Mouse (Mus musculus) T-helper 17 cell (primary cell): Measurements from ENCODE around the gene Dock9.
"Not testable (repeated sequence)": the region's sequence is repeated elsewhere in the genome, so short reads cannot be mapped to it uniquely, and the experiment has no call there.

Source experiments
- in situ Hi-C, 2 experiments: fragments of 300-600 bp; cut with MboI, MseI; formaldehyde crosslinking; loops; 1 replicate in 1 of 2; 2 replicates in 1 of 2; pipeline ENCODE4 v1.15.1; 2025; ENCODE audit warnings: high pct_unique_total_duplicates in 2 of 2

The Dock9 gene

DNA sequence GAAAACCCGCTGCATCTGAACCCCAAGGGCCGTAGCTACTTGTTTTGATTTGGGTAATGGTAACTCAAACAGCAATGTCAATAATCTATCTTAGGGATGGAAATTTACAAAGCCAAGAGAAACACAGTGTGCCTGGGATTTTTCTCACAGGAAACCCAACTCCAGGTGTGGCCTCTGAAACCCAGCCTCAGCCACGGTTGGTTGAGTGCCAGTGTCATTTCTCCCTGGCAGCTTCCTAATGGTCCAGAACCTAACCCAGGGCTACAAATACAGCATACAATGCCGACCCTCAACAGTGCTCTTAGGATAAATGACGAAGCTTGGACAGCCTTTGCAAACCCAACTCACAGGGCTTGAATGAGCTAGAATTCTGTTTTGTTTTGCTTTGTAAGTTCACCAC lies 92.0 kb downstream of the Dock9 start:
- in situ Hi-C loops: no loop called here

DNA sequence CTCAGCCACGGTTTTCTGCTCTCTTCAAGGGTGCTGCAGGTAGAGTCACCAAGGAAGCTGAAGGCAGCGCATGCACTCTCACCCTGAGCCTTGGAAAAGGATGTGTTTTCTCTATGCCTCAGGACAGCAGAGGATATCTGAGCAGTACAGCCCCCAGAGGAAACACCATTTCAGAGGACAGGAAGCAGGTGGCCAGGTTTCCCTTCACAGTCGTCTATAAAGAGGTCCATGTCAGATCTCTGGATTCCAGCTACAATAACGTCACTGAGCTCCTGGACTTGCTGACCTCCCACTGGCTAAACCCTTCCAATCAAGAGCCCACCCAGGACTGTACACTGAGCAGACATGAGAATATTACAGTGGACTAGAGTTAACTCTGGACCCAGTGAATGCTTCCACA lies 95.1 kb downstream of the Dock9 start:
- in situ Hi-C loops: no loop called here

DNA sequence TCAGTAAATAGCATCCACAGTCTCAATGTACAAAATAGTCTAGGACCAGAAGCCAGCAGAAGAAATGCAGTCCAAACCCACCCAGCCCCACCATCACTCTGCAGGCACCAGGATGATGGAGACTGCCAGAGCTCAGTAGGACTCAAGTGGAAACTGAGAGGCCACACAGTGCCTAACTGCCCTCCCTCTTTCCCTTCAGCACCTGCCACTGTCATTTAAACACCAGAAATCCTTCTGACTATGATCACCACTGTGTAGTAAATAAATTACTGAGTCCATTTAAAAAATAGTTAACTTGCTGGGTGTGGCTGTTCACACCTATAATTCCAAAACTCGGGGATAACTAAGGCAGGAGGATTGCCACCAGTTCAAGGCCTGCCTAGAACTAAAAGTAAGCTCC lies 97.6 kb downstream of the Dock9 start:
- in situ Hi-C loops: no loop called here

DNA sequence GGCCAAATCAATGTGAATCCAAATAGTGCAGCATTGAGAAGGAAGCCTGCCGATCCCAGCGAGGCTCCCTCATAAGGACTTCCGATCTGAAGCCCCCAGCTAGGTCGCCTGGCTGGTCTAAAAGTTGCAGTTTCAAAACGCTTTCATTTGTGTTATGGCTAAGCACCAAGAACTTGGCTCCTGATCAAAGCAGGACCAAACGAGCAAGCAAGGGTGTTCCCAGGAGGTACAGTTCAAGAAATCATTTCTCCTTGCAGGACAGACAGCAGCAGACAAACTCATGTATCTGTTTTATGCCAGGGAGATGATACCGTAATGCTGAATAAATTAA lies 99.1 kb downstream of the Dock9 start:
- in situ Hi-C loops: no loop called here

DNA sequence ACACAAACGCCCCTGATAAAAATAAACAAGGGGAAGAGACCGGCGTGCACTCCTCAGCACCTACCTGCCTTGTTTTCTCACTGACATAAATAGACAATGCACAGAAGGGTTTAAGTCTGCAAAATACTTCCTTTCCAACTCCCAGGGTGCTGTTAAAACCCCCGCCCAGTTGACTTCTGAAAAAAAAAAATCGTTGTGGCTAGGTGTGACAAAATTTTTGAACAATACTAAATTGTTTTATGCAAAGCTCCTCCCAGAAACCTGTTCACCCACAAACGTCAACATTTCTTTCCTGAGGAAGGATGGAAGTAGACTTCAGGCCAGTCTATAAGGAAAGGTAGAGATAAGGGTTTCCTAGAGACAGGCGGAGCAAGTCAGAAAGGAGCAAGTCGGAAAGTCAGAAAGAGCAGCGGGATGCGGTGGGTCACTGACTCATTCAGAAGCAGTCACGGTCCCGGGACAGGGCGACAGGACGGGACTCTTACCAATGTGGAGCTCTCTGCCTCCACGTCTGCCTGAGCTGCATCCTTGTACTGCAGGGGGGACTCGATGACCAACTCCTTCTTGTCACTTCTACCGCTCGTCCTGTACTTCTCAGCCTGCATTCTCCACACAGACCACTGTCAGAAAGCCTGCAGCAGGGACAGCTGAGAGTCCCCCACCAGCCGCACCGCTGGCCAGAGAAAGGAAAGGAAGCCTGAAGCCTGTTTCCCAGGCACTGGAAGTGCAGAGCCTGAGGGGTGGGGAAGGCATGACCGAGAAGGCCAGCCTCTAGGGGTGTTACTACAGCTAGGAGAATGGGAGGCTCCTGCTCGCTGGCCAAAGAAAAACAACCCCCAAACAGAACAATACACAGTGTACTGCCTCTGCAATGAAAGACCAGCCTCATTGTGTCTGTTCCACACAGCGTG lies 99.7 kb downstream of the Dock9 start:
- in situ Hi-C loops: no loop called here

DNA sequence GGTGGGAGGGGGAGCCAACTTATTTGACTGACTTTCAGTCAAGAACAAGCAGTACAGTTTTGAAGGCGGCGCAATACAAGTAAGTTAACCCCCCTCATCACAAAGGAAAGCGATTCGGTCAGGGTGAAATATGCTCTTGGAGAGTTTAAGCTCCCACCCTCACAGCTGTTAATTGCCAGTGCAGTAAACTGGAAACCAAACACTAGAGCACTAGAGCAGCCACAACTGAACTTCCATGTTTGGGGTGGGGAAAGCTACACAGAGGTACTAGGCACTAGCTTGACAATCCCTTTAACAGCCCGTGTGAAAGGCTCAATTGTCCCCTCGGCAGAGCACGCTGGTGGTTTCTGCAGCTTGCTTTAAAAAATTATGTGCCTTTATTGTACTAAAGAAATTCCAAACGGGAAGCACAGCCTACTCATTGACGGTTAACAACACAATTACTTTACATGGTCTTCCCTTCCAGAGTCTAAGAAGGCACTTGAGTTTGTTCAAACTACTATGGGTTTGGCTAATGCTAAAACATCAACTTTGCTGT lies 100.4 kb downstream of the Dock9 start:
- in situ Hi-C loops: no loop called here

DNA sequence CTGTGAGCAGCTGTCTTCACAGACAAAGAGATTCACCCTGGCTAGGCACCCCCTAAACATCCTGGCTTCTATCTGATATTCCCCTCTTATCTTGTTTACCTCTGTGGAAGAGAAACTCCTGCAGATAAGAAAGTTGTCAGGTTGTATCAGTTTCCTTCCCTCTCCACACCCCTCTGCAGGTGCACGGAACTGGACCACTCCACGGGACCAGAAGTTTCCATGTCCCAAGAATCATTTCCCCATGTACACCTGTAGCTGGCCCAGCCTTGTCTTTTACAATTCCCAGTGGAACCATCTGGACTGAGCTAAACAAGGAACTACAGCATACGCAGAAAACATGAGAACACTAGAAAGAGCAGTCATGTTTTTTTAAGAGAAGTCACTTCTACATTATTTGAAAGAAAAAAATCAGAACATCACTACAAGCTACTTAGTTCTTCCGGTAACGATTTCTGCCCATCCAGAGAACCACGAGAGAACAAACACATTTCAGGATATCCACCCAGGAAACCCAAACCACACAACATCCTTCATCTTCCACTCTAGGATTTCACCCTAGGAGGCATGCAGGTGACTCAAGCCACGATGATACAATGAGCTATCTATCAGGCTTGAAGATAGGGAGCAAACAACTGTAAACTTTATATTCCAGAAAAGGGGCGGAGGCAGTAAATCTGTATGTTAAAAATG lies 101.1 kb downstream of the Dock9 start:
- in situ Hi-C loops: no loop called here

DNA sequence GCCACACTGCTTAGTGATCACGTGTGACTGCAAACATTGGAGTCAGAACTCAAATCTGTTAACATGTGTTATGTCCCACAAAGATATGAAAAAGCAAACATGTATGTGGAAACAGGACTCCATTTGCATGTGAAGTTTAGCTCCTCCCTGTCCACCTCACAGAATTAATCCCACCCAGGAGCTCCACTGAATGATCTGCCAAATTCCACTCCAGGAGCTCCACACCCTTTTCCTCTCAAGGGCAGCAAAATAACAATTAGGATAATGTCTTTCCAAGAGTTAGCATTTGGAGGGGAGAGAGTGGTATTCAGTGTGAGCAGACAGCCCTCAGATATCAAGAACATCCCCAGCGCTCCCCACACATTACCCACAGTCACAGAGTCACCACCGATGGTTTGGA lies 102.9 kb downstream of the Dock9 start:
- in situ Hi-C loops: no loop called here

DNA sequence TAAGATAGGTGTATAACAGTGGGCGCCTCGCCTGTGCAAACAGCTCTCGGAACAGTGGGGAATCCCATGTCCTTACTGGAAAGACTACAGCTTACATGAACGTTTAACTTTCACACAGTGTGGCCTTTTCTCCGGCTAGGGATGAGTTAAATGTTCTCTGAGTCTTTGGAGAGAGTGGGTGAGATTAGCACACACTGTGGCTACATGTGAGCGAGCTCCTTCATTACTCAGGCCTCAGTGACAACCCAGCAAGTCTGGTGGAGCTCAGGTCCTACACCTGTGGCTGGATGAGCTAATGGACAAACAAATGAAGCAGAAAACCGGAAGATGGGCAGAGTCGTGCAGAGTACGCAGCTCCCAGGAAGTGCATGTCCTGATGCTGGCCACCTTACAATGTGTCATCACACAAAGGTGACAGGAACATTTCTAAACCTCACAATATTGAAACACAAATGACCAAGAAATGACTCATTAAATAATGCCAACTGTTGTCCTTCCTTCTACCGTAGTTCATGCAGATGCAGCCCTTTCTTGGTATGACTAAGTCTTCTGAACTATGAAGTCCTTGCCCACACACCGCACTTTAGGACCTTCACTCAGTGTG lies 103.5 kb downstream of the Dock9 start:
- in situ Hi-C loops: no loop called here

DNA sequence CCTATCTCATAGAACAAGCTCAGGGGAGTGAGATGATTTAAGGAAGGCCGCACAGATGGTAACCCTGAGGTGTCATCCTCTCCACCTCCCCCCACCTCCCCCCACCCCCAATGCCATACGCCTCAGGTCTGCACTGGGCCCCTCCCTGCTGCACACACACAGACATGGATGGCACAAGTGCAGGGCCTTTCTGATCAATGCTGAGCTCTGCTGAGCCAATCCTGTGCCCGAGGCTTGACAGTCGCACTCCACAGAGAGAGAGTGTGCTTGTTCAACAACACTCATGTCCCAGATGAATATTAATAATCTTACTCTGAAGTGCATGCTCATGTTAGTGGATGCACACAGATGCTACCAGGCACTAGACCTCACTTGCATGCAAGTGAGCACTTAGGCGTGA lies 108.0 kb downstream of the Dock9 start:
- in situ Hi-C loops: not testable (repeated sequence)

DNA sequence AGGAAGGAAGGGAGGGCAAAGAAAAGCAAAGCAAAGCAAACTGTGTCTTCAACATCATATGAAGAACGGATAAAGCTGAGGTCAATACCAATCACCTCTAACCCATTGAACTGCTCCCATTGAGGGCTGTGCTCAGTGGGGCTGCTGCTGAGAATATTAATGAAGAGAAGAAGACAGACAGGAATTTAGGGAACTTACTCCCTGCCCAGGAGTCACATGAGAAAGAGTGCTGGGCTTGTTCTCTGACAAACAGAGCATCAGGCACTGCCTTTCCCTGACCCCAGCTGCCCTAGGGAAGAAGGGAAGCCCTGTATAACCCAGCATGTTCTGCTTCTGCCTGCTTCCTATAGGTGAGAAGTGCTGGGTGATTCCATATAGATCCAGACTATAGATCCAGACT lies 109.5 kb downstream of the Dock9 start:
- in situ Hi-C loops: no loop called here

DNA sequence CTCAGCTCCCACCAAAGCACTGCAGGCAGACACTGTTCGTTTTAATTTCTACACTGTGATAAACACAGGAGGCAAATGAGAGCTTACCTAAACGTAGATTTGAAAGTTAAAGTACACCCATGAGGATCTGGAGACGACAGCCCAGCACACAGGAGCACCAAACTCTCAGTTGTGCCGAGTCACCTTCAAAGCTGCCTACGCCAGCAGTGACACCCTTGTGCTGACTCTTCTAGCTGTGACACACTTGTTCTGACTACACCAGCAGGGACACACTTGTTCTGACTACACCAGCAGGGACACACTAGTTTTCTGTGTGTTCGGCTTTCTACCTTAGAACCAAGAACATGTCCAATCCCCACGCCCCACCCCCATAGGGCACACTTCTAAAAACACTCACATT lies 110.4 kb downstream of the Dock9 start:
- in situ Hi-C loops: no loop called here

DNA sequence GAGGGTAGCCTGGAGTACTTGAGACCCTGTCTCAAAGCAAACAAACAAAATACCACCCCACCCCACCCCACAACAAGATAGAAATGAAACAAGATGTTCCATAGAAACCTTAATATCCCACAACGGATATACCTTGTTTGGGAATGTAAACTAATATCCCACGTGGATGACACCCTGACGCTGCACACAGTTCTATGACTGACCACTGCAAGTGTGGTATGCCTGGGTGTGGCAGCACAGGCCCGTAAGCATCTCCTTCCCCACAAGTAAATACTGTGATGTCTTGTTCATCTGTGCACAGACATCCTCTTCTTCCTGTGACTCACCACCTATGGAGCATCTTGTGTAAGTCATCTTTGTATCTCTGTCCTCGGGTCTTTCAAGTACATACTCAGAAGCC lies 118.7 kb downstream of the Dock9 start:
- in situ Hi-C loops: no loop called here

DNA sequence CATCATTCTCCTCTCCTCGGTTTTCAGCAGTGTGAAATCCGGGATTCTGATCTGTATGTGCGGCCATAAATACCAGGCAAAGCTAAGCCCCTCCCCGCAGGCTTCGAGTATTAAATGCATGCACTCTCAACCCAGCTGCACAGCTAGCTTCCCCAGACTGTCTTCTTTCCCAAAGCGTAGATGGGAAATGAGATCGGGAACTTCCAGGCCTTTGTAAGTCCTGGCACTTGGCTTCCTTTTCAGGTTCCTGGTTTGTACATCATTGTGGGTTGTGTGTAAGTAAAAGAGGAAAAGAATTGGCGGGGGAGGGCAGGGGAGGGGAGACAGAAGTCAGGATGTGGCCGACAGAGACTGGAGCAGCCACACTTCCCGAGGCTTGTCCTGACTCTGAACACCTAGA lies 119.2 kb downstream of the Dock9 start:
- in situ Hi-C loops: no loop called here

DNA sequence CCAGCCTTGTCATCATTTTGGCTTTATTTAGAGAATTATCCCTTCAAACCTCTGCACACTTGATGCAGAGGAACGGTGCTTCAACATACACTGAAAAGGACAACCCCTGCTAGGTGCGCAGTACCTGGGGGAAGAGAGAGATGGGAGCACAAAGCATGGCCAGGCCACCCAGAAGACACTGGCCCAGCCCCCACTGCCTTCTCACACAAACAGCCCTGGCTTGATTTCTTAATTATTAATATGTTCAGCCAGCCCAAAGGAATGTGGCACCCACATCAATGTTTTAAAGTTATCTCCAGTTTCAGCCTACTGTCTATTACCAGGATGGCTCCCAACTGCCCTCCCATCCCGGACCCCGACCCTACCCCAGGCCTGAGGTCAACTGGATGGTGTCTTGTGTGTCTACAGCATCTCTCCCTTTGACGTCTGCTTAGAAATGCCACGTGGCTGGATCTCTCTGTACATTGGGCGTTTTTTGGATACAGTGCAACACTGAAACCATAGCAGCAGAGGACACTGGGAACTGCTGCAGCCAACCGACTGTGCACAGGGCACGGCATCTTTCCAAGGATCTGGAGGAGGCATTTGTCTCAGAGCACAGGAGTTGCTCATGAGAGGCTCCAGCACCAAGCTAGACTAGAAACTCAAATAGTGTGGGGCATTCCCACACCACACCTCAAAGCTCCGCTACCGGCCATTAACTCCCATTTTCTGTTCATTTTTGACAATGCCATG lies 120.9 kb downstream of the Dock9 start:
- in situ Hi-C loops: no loop called here

DNA sequence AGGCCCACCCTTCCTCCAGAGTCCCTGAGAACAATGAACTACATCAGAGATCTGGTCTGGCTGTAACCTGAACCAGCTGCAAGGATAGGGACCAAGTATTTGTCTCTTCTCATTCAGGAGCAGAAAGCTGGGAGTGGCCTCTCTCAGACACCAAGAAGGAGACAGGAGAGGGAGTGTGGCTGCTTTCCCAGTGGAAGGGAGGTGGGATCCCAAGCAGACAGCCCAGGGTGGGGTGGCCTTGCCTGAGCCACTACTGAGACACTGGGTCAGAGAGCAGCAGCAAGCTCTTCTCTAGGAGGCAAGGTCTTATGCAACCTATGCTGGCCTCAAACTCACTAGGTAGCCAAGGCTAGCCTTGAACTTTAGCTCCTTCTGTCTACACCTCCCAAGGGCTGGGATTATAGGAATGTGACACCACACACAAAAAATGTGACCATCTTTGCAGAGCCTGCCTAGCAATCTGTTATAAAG lies 121.5 kb downstream of the Dock9 start:
- in situ Hi-C loops: no loop called here

DNA sequence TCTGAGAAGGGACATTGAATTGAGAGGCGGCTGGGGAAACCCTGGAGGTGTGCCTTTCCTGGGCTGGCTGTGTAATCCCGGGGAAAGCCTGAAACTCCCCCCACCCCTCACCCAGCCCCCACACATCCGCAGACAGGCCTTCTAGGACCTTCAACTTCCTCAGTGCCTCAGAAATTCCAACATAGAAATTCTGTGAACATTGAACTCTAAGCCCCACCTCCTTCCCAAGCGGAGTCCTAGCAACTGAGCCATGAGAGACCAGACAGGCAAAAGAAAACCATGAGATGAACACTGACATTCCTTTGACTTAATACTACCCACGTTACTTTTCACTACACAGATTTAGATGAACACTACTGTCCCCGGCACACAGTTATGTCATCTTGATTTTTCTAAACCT lies 122.1 kb downstream of the Dock9 start:
- in situ Hi-C loops: no loop called here

DNA sequence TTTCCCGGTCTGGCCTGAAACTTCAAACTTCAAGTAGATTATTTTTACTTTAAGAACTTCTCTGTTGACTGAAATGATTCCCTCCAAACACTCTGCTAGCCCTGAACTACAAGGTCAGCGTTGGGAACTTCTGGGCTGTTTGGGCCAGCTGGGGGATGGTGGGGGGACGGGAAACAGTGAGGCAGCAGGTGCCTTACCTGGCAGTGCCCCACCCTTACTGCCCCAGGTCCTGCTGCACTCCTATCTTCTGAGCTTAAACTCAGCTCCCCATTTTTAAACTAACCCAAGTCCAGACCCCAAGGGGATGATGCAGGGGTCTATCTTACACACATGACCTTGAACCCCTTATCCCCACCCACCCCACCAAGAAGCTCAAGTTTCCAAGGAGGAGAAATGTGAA lies 122.5 kb downstream of the Dock9 start:
- in situ Hi-C loops: no loop called here

DNA sequence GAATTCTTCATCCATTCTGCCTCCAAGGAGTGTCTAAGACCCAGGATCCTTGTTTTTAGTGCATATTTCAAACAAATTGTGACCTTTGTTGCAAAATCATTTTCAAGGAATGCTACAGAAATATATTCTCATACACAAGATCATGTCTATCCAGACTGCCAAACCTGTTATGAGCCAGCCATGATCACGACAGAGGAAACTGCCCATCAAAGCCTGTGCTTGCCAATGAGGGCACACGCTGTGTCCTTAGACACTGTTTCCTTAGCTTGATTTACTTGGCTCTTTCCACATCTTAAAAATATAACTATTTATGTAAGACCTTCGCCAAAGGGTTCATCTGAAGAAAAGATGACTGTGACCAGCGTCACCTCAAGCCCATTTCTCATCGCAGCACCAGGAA lies 127.6 kb downstream of the Dock9 start:
- in situ Hi-C loops: no loop called here

DNA sequence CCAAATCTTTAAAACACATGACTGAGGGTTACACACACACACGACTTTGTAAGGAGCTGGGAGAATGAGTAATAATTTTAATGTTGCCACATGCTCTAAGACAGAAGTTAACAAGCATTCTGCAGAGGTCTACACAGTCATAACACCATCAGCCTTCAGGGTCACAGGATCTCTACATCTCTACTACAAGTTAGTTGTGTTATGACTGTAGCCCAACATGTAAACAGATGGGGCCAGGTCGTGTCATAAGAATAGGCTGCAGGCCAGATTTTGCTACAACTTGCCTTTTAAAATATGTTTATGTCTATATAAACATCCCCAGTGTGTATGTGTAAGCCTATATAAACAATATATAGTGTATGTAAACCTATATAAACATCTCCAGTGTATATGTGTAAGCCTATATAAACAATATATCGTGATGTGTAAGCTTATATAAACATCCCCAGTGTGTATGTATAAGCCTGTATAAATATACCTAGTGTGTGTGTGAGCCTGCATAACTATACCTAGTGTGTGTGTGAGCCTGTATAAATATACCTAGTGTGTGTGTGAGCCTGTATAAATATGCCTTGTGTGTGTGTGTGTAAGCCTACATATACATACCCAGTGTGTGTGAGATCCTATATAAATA lies 130.9 kb downstream of the Dock9 start:
- in situ Hi-C loops: no loop called here

DNA sequence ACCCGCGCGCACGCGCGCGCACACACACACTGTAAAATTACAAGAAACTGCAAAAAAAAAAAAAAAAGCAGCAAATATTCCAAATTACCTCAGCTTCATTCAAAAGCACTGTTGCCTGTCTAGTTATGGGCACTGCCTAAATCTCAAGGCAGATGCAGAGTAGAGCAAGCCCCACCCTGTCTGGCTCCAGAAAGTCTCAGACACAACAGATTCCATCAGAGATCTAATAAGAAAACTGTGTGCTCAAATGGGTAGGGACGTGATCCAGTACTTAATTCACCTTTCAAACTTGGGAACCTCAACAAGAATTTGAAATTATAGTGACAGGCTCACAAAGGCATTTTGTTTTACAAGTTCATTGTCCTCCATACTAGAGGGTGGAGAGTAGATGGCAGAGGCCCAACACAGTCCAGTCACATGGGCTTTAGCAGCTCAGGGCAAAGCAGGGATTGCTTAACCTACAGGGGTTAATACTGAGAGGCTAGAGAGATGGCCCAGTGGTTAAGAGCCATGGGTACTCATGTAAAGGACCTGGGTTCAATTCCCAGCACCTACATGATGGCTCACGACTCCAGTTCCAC lies 131.9 kb downstream of the Dock9 start:
- in situ Hi-C loops: no loop called here
